Mouse (Mus musculus): Measurements from ENCODE around the gene Stat3.

Stat3 gene
- long read RNA-seq, experiment 1, full-length matches to known transcripts = 28 of 39 reads
- long read RNA-seq, experiment 1, partial matches to known transcripts = 6 of 39 reads
- long read RNA-seq, experiment 1, other reads (novel, unspliced or antisense) = 5 of 39 reads
- long read RNA-seq, experiment 2, full-length matches to known transcripts = 42 of 70 reads
- long read RNA-seq, experiment 2, partial matches to known transcripts = 19 of 70 reads
- long read RNA-seq, experiment 2, other reads (novel, unspliced or antisense) = 9 of 70 reads

DNA sequence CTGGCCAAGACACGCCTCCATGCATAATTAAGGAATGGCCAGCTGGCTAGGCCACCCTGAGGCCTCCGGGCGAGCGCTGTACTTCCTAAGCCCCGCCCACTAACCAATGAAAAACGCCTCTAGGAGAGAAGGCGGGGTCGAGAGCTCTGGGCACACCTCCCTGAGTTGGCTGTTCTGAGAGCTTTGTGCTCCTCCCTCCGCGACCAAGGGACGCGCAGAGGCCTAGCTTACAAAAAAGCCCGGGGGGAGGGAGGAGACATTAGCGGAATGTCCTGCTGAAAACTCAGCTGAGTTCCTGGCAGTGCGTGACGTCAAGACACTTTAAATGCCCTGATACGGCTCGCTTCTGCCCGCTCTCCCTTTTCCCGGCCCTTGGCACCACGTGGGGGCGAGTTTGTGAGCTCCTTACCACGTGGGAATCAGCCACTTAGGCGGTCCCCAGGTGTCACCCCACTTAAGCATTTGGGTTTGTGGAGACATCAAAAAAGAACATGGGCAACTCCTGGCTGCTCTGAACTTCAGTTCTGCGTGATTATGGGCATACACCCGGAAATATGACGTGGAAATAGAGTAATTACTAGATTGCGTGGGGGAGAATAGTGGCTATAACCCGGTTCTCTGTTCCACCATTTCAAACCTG is at the start of gene Stat3:
Gene Stat3 (minus strand): TSS at position 29 of the 640 bp plus-strand sequence.
- intact Hi-C loops (cut with DNase I) = no loop called here

DNA sequence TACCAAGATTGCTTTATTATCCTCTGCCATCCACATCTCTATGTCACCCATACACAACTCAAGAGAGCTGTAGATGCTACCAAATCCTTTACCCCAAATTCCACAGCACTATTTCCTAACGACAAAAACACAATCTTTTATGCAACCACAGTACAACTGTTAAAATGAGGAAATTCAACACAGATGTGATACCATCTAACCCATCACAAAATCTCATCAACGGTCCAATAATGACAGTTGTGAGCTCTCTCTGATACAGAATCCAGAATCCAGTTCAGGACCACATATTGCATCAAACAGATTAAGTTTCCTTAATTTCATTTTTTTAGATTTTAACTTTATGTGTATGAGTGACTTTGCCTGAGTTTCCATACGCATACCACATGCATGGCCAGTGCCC is 49.3 kb upstream of the Stat3 start:
- intact Hi-C loops (cut with DNase I) = loop anchor here (5.0 kb wide), 1 partner anchor 34 kb away; no protein-coding TSS in a partner anchor

DNA sequence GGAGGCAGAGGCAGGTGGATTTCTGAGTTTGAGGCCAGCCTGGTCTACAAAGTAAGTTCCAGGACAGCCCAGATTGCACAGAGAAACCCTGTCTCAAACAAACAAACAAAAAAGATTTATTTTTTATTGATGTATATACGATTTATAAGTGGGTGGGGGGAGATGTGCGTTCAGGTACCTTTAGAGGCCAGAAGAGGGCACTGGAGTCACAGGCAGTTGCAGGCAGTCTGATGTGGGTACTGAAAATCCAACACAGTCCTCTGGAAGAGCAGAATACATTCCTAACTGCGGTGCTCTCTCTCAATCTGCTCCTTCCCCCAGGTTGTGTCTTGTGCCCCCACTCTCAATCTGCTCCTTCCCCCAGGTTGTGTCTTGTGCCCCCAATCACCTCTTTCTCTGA is 46.3 kb upstream of the Stat3 start:
- intact Hi-C loops (cut with DNase I) = loop anchor here (5.0 kb wide), 1 partner anchor 37 kb away; no protein-coding TSS in a partner anchor

DNA sequence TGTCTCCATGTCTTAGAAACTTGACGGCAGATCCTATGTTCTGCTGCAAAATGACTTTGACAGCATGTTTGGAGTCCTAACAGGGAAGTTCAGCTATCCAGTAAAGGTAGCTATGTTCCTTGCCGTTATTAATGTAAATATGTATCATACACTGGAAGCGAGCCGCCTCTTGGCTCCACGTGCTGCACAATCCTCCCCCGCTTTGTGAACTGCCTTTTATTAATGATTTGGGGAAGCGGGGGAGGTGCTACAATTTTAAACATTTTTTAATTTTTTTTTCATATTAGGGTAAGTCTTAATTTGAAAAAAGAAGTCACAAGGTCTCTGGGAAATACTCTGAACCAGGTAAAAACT is 44.4 kb upstream of the Stat3 start:
- intact Hi-C loops (cut with DNase I) = loop anchor here (2.0 to 5.0 kb wide), 2 partner anchors 75 to 199 kb away; no protein-coding TSS in a partner anchor

DNA sequence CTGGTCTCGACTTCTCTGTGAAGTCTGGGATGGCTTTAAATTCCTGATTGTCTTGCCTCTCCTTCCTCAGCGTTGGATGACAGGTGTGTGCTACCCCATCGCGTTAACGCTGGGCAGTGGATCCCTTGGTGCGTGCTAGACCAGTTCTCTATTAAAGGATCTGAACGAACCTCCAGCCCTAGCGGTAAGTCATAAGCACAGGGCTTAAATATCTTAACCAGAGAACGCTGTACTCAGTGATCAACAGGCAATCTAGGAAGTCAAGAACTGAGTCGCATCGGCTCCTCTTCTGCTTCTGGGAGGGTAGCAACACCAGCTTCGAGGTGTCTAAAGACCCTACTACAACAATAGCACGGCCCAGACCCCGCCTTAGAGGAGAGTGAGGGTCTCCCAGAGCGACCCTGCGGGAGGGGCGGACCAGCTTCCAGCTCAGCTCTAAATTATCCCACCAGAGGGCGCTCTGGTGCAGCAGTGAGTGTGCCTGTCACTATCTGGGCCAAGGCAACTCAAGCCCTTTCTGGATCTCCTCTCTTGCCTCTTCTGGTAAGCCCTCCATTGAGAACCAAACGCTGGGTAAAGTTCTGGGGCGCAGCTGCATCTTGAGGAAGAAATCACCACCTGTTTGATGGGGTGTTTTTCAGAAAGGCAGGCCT is 43.9 kb upstream of the Stat3 start:
- intact Hi-C loops (cut with DNase I) = loop anchor here (2.0 to 5.0 kb wide), 2 partner anchors 76 to 199 kb away; no protein-coding TSS in a partner anchor

DNA sequence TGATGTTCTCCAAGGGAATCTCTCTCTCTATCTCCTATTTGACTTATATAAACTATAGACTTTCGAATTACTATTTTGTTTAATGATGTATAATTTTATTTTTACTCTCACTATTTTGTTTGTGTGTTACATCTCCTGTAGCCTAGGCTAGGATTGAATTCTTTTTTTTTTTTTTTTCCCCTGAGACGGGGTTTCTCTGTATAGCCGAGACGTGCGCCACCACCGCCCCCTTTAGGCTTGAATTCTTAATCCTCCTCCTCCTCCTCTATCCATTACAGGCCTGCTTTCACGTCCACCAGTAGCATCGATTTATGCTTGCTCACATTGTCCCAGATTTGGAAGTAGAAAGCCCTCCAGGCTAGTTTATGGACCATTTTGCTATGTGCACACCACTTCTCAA is 42.7 kb upstream of the Stat3 start:
- intact Hi-C loops (cut with DNase I) = loop anchor here (2.0 to 5.0 kb wide), 2 partner anchors 77 to 200 kb away; no protein-coding TSS in a partner anchor

DNA sequence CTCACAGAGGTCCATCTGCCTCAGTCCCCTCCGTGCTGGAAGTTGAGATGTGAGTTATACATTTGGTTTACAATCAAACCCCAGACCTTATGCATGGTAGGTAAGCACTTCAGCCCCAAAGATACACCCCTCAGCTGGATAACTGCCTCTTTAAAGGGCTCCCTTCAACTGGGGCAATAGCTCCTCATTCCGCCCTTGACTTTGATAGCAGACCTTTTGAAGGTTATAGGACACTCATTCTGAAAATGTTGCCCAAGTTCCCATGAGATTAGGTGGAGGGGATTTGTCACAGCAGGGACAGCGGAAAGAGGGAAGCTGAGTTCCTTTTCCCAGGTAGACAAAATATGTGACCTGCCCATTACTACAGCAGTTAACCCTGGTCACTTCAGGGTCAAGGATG is 41.9 kb upstream of the Stat3 start:
- intact Hi-C loops (cut with DNase I) = loop anchor here (5.0 kb wide), 1 partner anchor 201 kb away; no protein-coding TSS in a partner anchor

DNA sequence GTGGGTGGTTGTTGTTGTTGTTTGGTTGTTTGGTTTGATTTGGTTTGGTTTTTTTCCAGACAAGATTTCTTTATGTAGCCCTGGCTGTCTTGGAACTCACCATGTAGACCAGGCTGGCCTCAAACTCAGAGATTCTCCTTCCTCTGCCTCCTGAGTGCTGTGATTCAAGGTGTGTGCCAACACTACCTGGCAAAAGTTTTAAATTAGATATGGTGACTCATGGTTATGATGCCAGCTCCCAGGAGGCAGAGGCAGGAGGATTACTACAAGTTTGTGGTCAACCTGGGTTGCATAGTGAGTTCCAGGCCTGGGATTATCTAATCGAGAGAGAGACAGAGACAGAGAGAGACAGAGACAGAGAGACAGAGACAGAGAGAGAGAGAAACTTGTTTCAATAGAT is 41.1 kb upstream of the Stat3 start:
- intact Hi-C loops (cut with DNase I) = loop anchor here (5.0 kb wide), 1 partner anchor 202 kb away; no protein-coding TSS in a partner anchor

DNA sequence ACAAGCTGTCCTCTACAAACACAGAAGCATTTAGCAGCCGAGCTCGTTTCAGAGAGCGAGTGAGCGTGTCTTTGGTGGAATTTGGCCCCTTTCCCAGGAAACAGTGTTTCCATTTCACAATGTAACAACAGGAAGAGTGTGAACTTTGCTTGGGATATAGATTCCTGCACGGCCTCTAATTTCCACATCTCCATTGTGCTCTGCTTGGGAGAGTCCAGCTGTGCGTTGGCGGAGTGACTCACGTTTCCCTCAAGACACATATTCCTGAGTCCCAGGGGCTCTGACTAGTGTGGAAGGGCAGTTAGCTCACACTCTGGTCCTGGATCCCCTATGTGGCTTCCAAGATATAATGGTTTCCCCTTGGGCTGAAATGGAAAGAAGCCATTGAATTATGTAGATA is 40.5 kb upstream of the Stat3 start:
- intact Hi-C loops (cut with DNase I) = loop anchor here (5.0 kb wide), 1 partner anchor 202 kb away; no protein-coding TSS in a partner anchor

DNA sequence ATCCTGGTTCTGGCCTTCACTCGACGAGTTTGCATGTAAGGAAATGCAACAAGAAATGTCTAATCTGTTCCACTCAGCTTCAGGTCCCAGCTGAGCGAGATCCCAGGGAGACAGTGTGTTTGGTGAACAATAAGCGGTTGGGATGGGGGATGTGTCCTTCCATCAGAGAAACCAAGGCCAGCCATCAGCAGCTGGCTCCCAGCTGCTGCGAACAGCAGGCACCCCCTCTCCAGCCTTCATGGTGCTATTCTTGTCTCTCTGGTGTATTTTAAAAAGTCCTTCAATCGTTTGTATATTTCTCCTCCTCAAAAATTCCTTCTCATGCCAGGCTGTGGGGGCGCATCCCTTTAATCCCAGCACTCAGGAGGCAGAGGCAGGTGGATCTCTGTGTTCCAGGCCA is 35.9 kb upstream of the Stat3 start:
- intact Hi-C loops (cut with DNase I) = no loop called here

DNA sequence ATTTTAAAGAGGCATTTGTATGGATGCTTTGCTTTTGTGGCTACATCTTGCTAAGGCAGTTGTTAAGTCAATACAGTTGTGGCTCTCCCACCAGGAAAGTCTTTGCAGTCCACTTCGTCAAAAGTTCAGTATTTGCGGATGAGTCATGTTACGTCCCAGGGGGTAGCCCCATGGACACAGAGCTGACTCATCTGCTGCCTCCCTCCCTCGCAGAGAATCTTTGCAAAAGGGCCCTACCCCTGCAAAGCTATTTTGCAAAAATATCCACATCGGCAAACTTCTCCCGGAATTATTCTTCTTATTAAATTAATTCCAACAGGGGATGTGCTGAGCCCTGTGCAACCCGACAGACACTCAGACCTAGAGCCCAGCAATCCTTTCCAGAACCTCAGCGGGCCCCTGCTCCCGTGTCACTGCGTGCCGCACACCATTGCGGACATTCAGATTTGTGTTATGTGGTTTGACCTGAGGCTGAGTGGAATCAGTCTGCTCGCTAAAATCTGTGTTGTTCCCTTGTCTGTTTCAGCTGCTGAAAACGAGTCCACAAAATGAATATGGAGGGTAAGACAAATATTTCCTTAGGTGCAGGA is 35.1 kb upstream of the Stat3 start:
- intact Hi-C loops (cut with DNase I) = no loop called here

DNA sequence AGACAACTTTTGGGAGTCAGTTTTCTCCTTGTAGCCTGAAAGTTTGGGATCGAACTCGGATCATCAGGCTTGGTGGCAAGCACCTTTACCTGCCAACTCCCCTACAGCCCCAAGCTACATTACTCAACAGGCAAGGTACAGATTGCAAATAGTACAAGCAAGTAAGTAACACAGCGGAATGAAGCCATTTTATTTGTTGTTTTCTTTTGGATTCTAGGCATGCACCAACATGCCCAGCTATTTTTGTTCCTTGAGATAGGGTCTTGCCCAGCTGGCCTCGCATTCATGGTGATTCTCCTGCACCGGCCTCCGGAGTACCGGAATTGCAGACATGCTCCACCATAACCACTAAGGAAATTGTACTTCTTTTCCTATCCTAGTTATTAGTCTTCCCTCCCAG is 33.9 kb upstream of the Stat3 start:
- intact Hi-C loops (cut with DNase I) = no loop called here

DNA sequence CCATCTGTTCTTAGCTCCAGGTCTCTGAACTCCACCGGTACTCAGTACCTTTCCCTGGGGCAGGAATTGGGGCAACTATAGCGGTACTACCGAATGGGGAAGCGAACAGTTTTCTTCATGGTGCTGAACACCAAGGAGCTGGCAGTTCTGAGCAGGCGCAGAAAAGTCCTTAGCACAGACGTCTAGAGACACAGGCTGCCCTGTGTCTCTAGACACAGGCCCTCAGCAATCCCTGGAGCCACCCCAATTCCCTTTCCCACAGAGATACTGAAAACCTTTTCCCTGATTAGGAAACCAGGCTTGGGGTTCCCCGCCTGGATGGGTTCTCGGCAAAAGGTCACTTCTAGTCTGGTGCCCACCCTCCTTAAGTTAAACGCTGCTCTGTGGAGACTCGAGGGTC is 32.1 kb upstream of the Stat3 start:
- intact Hi-C loops (cut with DNase I) = no loop called here

DNA sequence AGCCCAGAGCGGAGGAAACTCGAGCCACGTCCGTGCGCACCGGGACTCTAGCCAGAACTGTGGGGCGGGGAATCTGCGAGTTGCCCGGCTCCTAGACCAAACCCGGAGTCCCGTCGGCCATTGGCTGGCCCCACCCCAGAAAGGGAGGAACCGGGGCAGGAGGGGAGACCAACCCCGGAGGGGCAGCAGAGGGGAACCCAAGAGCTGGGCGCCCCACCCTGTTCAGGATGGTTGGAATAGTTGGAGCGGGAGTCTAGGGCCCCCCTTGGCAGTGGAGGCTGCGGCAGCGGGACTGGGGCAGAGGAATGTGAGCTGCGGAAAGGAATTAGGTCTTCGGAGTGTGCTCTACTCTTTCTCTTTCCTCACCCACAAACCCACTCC is 31.2 kb upstream of the Stat3 start, which contains the start of gene Cavin1:
Gene Cavin1 (minus strand): TSS at position 331 of the 381 bp plus-strand sequence.
- intact Hi-C loops (cut with DNase I) = no loop called here

DNA sequence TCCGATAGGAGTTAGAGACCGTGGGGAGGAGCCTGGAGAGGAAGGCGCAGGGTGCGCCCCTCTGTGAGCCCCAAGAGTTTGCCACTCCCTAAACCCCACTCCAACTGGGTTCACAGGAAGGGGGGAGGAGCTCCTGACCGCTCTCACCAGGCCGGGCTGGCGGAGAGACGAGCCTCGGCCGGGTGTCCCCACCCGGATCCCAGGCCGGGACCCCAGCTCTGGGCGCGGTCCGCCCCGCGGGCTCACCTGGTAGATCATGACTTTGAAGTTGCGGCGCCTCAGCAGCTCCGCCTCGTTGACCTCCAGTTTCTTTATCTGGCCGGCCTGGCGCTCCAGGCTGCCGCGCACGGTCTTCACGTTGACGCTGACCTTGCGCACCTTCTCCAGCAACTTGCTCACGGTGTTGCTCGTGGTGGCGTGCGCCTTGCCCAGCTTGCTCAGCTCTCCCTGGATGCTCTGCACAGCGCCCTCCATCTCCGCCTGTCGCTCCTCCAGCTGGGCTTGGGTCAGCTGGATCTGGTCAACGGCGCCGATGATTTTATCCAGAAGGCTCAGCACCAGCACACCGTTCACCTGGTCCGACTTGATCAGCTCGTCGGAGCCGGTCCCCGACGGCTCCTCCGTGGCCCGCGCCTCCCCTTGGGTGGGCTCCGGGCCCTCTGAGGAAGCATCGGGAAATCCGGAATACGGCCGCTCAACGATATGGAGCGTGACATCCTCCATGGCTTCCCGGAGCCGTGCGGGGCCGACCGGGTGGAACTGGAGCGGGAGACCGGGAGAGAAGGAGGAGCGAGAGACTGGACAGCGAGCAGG is 30.6 kb upstream of the Stat3 start:
- intact Hi-C loops (cut with DNase I) = no loop called here

DNA sequence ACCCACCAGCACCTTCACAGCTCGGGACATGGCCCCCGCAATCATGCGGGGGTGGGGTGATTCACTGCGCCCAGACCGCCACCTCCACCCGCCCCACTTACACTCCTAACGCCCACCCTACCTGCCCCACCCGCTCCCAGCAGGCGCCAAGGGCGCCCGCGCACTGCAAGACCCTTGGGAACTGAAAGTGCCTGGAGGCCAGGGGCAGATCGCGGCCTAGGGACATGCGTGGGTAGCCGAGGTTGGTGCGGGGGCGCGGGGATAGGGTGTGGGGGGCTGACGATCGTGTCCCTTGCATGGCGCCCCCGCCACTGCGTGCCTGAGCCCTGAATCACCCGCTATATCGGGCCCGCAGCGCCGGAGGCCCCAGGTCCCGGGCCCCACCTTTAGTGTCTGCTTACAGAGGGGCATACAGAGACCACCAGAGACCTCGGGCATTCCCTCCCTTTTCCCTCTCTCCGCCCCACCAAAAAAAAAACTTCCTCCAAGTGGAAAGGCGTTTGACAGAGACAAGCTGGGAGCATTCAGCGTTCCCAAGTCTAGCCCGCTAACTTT is 29.9 kb upstream of the Stat3 start:
- intact Hi-C loops (cut with DNase I) = no loop called here

DNA sequence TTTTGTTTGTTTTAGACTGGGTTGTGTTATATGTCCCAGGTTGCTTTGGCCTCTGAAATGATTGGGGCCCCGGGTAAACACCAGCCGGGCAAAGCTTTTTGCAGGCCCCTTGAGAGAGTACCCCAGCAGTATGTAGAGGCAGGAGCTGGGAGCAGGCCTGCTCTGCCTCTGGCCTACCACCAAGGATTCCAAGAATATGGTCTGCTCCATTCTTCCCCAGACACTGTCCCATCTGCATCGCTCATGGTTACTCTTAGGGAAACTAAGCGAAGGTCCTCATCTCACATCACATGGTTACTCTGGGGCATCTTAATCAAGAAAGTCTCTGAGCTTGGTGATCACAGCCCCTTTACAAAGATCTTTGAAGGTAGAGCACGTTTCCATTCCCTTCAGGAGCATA is 29.2 kb upstream of the Stat3 start:
- intact Hi-C loops (cut with DNase I) = no loop called here

DNA sequence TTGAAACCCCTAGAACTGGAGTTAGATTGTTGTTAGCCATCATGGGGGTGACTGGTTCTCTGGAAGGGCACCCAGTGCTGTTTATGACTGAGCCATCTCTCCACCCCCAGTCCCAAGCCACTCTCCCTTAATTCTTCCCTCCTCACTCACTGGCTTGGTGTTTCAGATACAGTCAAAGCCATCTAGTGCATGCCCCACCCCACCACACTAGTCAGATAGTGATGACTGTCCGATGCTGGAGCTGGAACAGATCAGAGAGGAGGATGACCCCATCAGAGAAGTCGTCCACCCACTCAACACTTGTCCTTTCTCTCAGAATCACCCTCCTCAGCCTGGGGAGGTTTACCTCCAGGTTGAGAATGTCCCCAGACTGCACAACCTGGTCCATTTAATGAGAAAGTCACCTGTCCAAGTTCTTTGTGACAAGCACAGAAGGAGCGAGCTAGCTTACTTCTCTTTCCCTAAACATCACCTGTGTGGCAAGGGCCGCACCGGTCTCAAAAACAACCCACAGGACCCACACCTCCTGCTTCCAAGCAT is 28.6 kb upstream of the Stat3 start:
- intact Hi-C loops (cut with DNase I) = no loop called here

DNA sequence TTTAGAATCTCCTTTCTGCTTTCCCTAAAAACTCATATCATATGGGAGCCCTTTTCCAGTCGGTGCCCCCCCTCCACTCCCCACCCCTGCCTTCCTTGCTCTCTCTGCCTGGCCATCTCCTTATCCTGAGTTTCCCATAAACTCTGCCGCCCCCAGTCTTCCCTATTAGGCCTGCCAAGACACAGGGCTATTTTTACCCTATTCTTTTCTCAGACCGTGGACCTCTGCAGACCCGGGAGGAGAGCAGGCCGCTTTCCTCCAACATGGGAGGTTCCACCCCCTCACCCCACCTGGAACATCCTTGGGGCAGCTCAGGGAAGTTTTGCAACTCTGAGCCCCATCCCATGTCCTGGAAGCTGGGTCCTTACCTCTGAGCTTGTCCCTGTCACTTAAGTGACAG is 28.0 kb upstream of the Stat3 start:
- intact Hi-C loops (cut with DNase I) = no loop called here

DNA sequence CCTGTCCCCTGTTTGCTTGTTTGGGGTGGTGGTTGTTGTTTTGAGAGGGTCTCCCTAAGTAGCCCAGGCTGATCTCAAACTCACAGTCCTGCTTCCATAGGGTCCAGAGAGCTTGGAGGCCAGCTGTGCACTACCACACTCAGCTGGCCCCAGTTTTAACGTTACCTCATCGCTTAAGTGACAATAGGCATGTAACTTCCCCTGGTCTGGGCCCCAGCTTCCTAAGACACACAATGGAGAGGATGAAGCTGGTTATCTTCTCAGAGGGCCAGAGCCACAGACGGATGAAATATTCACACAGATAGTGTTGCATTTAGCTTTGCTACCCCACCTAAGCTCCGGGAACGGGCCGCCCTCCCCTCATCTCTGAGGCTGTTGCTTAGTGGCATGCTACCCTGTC is 26.4 kb upstream of the Stat3 start:
- intact Hi-C loops (cut with DNase I) = no loop called here
